Mouse (Mus musculus): ENCODE measurements around the gene Amd1.

DNA sequence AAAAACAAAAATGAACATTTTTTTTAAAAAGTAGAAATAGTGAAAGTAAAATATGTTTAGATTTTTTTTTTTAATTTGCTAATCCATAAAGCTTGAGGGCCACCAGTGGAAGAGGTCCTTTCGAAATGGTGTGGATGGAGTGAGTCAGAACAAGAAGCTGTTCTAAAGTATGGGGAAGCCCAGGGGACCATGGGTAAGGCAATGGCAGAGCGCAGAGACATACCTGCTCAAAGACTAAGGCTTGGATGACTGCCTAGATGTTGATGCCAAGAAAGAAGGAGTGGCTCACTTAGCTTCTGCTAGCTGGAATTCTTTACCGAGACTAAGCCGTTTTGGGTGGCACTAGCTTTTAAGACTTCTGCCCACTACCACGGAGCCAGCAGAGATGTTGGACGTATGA lies 39.8 kb downstream of the Amd1 start:
- TF ChIP-seq POLR2A (IDR thresholded peaks at IDR 0.05; ENCODE audit: extremely low read depth, insufficient read depth, low read length): no peak
- TF ChIP-seq CTCF (IDR thresholded peaks at IDR 0.05; ENCODE audit: extremely low read depth, insufficient read depth, low read length): no peak

All from cortical plate, adult 2 months (tissue).